In the genomic region with DNA sequence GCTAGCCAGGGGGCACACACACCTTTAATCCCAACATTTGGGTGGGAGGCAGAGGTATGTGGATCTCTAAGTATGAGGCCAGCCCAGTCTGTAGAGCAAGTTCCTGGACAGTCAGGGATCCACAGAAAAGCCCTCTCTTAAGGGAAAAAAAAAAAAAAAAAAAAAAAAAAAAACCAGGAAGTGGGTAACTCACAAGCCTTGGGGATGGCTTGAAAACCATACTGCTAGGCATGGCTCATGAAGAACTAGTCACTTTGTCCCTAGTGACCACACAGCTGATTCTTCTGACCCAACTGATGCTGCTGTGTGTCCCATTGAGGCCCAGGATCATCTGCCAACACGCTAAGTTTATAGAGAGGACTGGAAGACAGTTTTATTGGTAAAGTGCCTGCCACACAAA, we compare ENCODE assay signal across 36 mouse cellular contexts. TPM values are rescaled to one million over a fixed set of nuclear protein-coding genes. Genes with fewer than 3 reads are reported as not detected.
A peak's percentile ranks its signal among the peaks of the same experiment; 100 is the strongest.
DNase-seq lines count a peak whose midpoint lies in the region; ATAC-seq and TF ChIP-seq lines count a peak whose summit lies in the region.
"Had no signal": no experiment of that assay in that cellular context is flagged by ENCODE, and none has a peak within 500 bp of the region (broad histone marks: within the 10 kb centered on the region; RNA-seq: fewer than 3 reads in every experiment).

No protein-coding gene starts in this region.

- no peak overlapping the region for H3K4me2 ChIP-seq in CH12.LX (ENCODE audit: insufficient read depth, low read depth, poor library complexity, severe bottlenecking)
- H3K4me2 ChIP-seq: heart, embryonic 13.5 days; intestine, embryonic 15.5 days; limb, embryonic 13.5 days; midbrain, embryonic 11.5 days; neural tube, embryonic 12.5 days had no signal

- H3K9ac ChIP-seq in CH12.LX (ENCODE audit: insufficient read depth, low read depth): no peak overlapping the region
- H3K9ac ChIP-seq: forebrain, postnatal 0 days; heart, embryonic 13.5 days; intestine, embryonic 15.5 days; limb, embryonic 13.5 days; liver, embryonic 12.5 days; neural tube, embryonic 12.5 days had no signal

- TF ChIP-seq POLR2A in CH12.LX (IDR thresholded peaks at IDR 0.05; ENCODE audit: low read depth, low read length): no peak

- peaks cover 9 to 23% of the 10 kb centered on the region in 2 experiments for H3K4me1 ChIP-seq in CH12.LX (ENCODE audit: control insufficient read depth in 1 of 2, insufficient read depth in 2 of 2)
- H3K4me1 ChIP-seq: heart, embryonic 13.5 days; intestine, embryonic 15.5 days; neural tube, embryonic 12.5 days had no signal

- H3K4me3 ChIP-seq in CH12.LX (replicated peaks in 1 of 3; ENCODE audit: low read depth in 2 of 3, low read length in 2 of 3, poor library complexity in 1 of 3): no peak overlapping the region
- H3K4me3 ChIP-seq: erythroblast, embryonic 14.5 days; gastrocnemius, adult 2 months; heart, adult 2 months; heart, embryonic 13.5 days; intestine, embryonic 15.5 days; layer of hippocampus, adult 2 months; limb, embryonic 13.5 days; liver, embryonic 12.5 days; myocyte; neural tube, embryonic 12.5 days had no signal

- TF ChIP-seq RAD21 in CH12.LX (IDR thresholded peaks at IDR 0.05; ENCODE audit: low read depth, low read length): no peak

- intact Hi-C loops in heart, postnatal 36 days (cut with DNase I): no loop called here

- peak; percentile 38 for DNase-seq in CH12.LX (ENCODE audit: extremely low read depth)
- peak; percentile 42 for DNase-seq in MEL-GATA-1-ER (ENCODE audit: extremely low read depth, low read depth)
- DNase-seq in thymus, postnatal 14 days: no peak
- no peak for DNase-seq in heart, postnatal 36 days
- no peak for DNase-seq in thymus, adult 18-20 months
- DNase-seq in testis, postnatal 10 days (ENCODE audit: low spot score): no peak
- DNase-seq: adrenal gland, adult 8-10 months; cerebellum, adult 11 months; cerebellum, adult 9-11 months; forebrain, postnatal 0 days; gastrocnemius, adult 2 months; gastrocnemius, postnatal 36 days; heart, adult 2 months; heart, postnatal 10 days; kidney, adult 2 months; kidney, postnatal 36 days; lung, adult 18-20 months; lung, postnatal 4 days; retina, postnatal 1 day; right cerebral cortex, postnatal 14 days; thymus, adult 2 months had no signal

- H3K27me3 ChIP-seq in CH12.LX (replicated peaks): no peaks in the 10 kb centered on the region
- H3K27me3 ChIP-seq: heart, embryonic 13.5 days; intestine, embryonic 15.5 days; limb, embryonic 13.5 days; liver, embryonic 12.5 days; neural tube, embryonic 12.5 days had no signal

- in situ Hi-C loops in CH12.LX (cut with MboI; ENCODE audit: low pct_ligation_motif_present, low pct_unique_long_range_greater_than_20kb, low sequenced_read_pairs): no loop called here

- H3K36me3 ChIP-seq in CH12.LX (replicated peaks in 1 of 2; ENCODE audit: control insufficient read depth in 1 of 2, insufficient read depth in 1 of 2, low read length in 1 of 2): no peaks in the 10 kb centered on the region
- H3K36me3 ChIP-seq: heart, embryonic 13.5 days; intestine, embryonic 15.5 days; limb, embryonic 13.5 days; liver, embryonic 12.5 days; neural tube, embryonic 12.5 days had no signal

- ATAC-seq in hematopoietic stem cell, adult 5-6 weeks (replicated peaks in 1 of 2; ENCODE audit: insufficient read depth in 1 of 2, low FRiP score in 2 of 2, low TSS enrichment in 1 of 2, low read depth in 1 of 2, poor library complexity in 2 of 2, severe bottlenecking in 2 of 2): peak; percentile 32; a peak in 3 of 4 replicates
- ATAC-seq in monocyte, adult 5-6 weeks (replicated peaks; ENCODE audit: insufficient number of reproducible peaks, low FRiP score, low TSS enrichment, poor library complexity, severe bottlenecking): 0 out of 2 replicates have a peak, but pooled peaks have one; percentile 40
- ATAC-seq: activated CD4-positive, CD25-positive, alpha-beta regulatory T cell, adult 4 months; forebrain, postnatal 0 days; hindbrain, postnatal 0 days; liver, embryonic 12.5 days; lung, postnatal 0 days; midbrain, embryonic 16.5 days had no signal

- TF ChIP-seq EP300 in CH12.LX (IDR thresholded peaks at IDR 0.05; ENCODE audit: low read length): peak; percentile 66

- dilution Hi-C loops in CH12.LX (cut with MboI; ENCODE audit: extremely low pct_ligation_motif_present, extremely low pct_unique_long_range_greater_than_20kb, low sequenced_read_pairs): no loop called here

- no peaks in the 10 kb centered on the region for H3K9me3 ChIP-seq in CH12.LX (replicated peaks; ENCODE audit: low read length)
- H3K9me3 ChIP-seq: heart, embryonic 13.5 days; intestine, embryonic 15.5 days; limb, embryonic 13.5 days; liver, embryonic 12.5 days; neural tube, embryonic 12.5 days had no signal

- H3K79me2 ChIP-seq in CH12.LX (replicated peaks; ENCODE audit: control insufficient read depth, extremely low read depth, insufficient read depth, poor library complexity, severe bottlenecking): no peaks in the 10 kb centered on the region

- H3K27ac ChIP-seq in CH12.LX (ENCODE audit: insufficient read depth, low read depth): 0 out of 2 replicates have a peak overlapping the region, but pooled peaks have one; percentile 13
- H3K27ac ChIP-seq: gastrocnemius, adult 2 months; heart, embryonic 13.5 days; hindbrain, postnatal 0 days; intestine, embryonic 15.5 days; layer of hippocampus, adult 2 months; limb, embryonic 13.5 days; neural tube, embryonic 12.5 days had no signal

- no peak for TF ChIP-seq CTCF in CH12.LX (conservative IDR thresholded peaks at IDR 0.05 in 1 of 2, IDR thresholded peaks at IDR 0.05 in 1 of 2; ENCODE audit: low read depth in 2 of 2, low read length in 2 of 2)

TF ChIP-seq in CH12.LX, 34 proteins besides CTCF, POLR2A, EP300 and RAD21:
- no peak for TF ChIP-seq MAX (IDR thresholded peaks at IDR 0.05; ENCODE audit: low read length)
- 0 out of 2 replicates have a peak, but pooled peaks have one; percentile 37 for TF ChIP-seq MYC (IDR thresholded peaks at IDR 0.05; ENCODE audit: low read depth, low read length)
- no peak for TF ChIP-seq ZKSCAN1 (IDR thresholded peaks at IDR 0.05; ENCODE audit: borderline replicate concordance, low read depth, low read length)
- no peak for TF ChIP-seq UBTF (IDR thresholded peaks at IDR 0.05; ENCODE audit: low read depth, low read length)
- no peak for TF ChIP-seq USF2 (conservative IDR thresholded peaks at IDR 0.05; ENCODE audit: low read depth, low read length)
- TF ChIP-seq MAZ (IDR thresholded peaks at IDR 0.05; ENCODE audit: low read depth, low read length): no peak
- TF ChIP-seq ELF1 (IDR thresholded peaks at IDR 0.05; ENCODE audit: low read depth, low read length): peak; percentile 60; the same call in 1 of the 2 replicates
- TF ChIP-seq NELFE (IDR thresholded peaks at IDR 0.05; ENCODE audit: low read depth, low read length): no peak
- TF ChIP-seq GABPA (IDR thresholded peaks at IDR 0.05; ENCODE audit: insufficient replicate concordance, low read depth, low read length): no peak
- no peak for TF ChIP-seq MEF2A (IDR thresholded peaks at IDR 0.05; ENCODE audit: borderline replicate concordance, low read depth, low read length)
- TF ChIP-seq POLR2AphosphoS2 (IDR thresholded peaks at IDR 0.05; ENCODE audit: low read depth, low read length): no peak
- no peak for TF ChIP-seq JUN (IDR thresholded peaks at IDR 0.05; ENCODE audit: insufficient read depth, low read depth, low read length)
- TF ChIP-seq IRF4 (IDR thresholded peaks at IDR 0.05; ENCODE audit: low read depth, low read length): peak; percentile 66
- no peak for TF ChIP-seq JUND (conservative IDR thresholded peaks at IDR 0.05; ENCODE audit: low read depth, low read length)
- no peak for TF ChIP-seq KAT2A (IDR thresholded peaks at IDR 0.05; ENCODE audit: insufficient replicate concordance, low read length)
- TF ChIP-seq ZNF384 (IDR thresholded peaks at IDR 0.05; ENCODE audit: low read depth, low read length): peak; percentile 98
- TF ChIP-seq NRF1 (IDR thresholded peaks at IDR 0.05; ENCODE audit: low read depth, low read length): no peak
- TF ChIP-seq PAX5 (IDR thresholded peaks at IDR 0.05; ENCODE audit: low read length): no peak
- no peak for TF ChIP-seq RCOR1 (conservative IDR thresholded peaks at IDR 0.05; ENCODE audit: low read depth, low read length)
- TF ChIP-seq USF1 (IDR thresholded peaks at IDR 0.05; ENCODE audit: low read depth, low read length): no peak
- TF ChIP-seq BHLHE40 (IDR thresholded peaks at IDR 0.05; ENCODE audit: low read depth, low read length): no peak
- TF ChIP-seq ZC3H11A (IDR thresholded peaks at IDR 0.05; ENCODE audit: low read depth, low read length): no peak
- TF ChIP-seq ZMIZ1 (IDR thresholded peaks at IDR 0.05; ENCODE audit: low read depth, low read length): no peak
- TF ChIP-seq CHD1 (IDR thresholded peaks at IDR 0.05; ENCODE audit: low read depth, low read length): no peak
- 0 out of 2 replicates have a peak, but pooled peaks have one; percentile 11 for TF ChIP-seq HCFC1 (IDR thresholded peaks at IDR 0.05; ENCODE audit: low read depth, low read length)
- TF ChIP-seq ETS1 (conservative IDR thresholded peaks at IDR 0.05; ENCODE audit: low read depth, low read length): peak; percentile 68
- TF ChIP-seq E2F4 (IDR thresholded peaks at IDR 0.05; ENCODE audit: insufficient replicate concordance, low read depth, low read length): no peak
- TF ChIP-seq SMC3 (IDR thresholded peaks at IDR 0.05; ENCODE audit: low read depth, low read length): no peak
- 0 out of 2 replicates have a peak, but pooled peaks have one; percentile 37 for TF ChIP-seq SIN3A (IDR thresholded peaks at IDR 0.05; ENCODE audit: low read length)
- no peak for TF ChIP-seq CHD2 (IDR thresholded peaks at IDR 0.05; ENCODE audit: low read length)
- TF ChIP-seq TBP (conservative IDR thresholded peaks at IDR 0.05; ENCODE audit: low read depth, low read length): no peak
- TF ChIP-seq TCF12 (IDR thresholded peaks at IDR 0.05; ENCODE audit: low read depth, low read length): no peak

RNA-seq across cellular contexts. Expression of gene Tax1bp1, which starts 14.5 kb away (rescaled TPM):
- 42.2 and 42.9 TPM in 2 replicates for total RNA-seq in CH12.LX (2012; rRNA removed)
- 61.6 and 68.3 TPM in 2 replicates for total RNA-seq in CH12.LX (2014; rRNA removed)
- polyA plus RNA-seq in CH12.LX (2012; ENCODE audit: insufficient read length, low read depth): 61.7 and 62.6 TPM in 2 replicates
- total RNA-seq in hematopoietic stem cell, adult 5-6 weeks (2017): 355 and 373 TPM in 2 replicates
- total RNA-seq in monocyte, adult 5-6 weeks (2017): 415 to 528 TPM (median 519 TPM) in 3 replicates
- 100 to 1,000 TPM; 119 to 126 TPM for total RNA-seq in heart, postnatal 36 days (2021)

RNA-seq across cellular contexts. Expression of gene Hibadh, which starts 58.9 kb away (rescaled TPM):
- total RNA-seq in CH12.LX (2012; rRNA removed): 32.7 and 38.6 TPM in 2 replicates
- total RNA-seq in CH12.LX (2014; rRNA removed): 60.4 and 62.7 TPM in 2 replicates
- polyA plus RNA-seq in CH12.LX (2012; ENCODE audit: insufficient read length, low read depth): 43.4 and 44.4 TPM in 2 replicates
- total RNA-seq in hematopoietic stem cell, adult 5-6 weeks (2017): 65.7 and 74.4 TPM in 2 replicates
- total RNA-seq in monocyte, adult 5-6 weeks (2017): 26.2 to 37.9 TPM (median 30.1 TPM) in 3 replicates
- 100 to 1,000 TPM; 243 to 261 TPM for total RNA-seq in heart, postnatal 36 days (2021)

Comparison
In these comparisons a context has a peak if more than half of its experiments do, and no peak if none do; other contexts are left out.
1. DNase-seq: peak in CH12.LX (single experiment) and MEL-GATA-1-ER (single experiment); none in thymus, postnatal 14 days (single experiment), heart, postnatal 36 days (0 of 2), thymus, adult 18-20 months (0 of 2) and testis, postnatal 10 days (single experiment).